Mouse (Mus musculus) frontal cortex, adult (tissue): ENCODE measurements around the gene Dcun1d2.

Experiments
- ATAC-seq: cut with Nextera tagmentation; 2 replicates; pipeline ENCODE4 v1.9.2; 2017; ENCODE audit warnings: mild to moderate bottlenecking, moderate library complexity, mixed read lengths; ENCODE audit not compliant: low TSS enrichment

Gene Dcun1d2

DNA sequence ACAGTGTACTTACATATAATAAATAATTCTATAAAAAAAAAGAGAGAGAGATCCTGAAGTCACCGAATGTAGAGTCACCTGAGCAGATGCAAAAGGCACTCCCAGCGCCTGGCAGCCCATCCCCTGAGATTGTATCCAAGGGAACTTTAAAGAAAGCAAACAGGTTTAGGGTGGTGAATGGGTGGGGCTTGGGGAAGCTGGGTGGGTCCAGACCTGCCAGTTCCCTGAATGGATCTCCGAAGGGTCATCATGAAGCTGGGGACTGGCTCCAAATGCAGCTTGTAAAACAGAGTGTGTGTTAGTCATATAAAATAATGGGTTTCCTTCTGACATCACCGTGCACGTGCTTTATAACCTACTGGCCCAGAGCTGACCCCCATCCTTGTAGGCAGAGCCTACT is 81.6 kb downstream of the Dcun1d2 start:
- no peak for ATAC-seq
